Mouse (Mus musculus) heart, postnatal 14 days (tissue): ENCODE results near the gene Tnfrsf11a. TPM values are rescaled to one million over a fixed set of nuclear protein-coding genes. Genes with fewer than 3 reads are reported as not detected.
"Not testable (repeated sequence)": the region's sequence is repeated elsewhere in the genome, so short reads cannot be mapped to it uniquely, and the experiment has no call there.

Source experiments
- DNase-seq, 2 experiments: peaks; one replicate each; pipeline ENCODE4 v3.0.0; 2021 to 2022
- intact Hi-C: fragments of 180-260 bp; cut with DNase I; formaldehyde crosslinking; loops from one replicate; pipeline ENCODE4 v1.15.1; 2025
- long read RNA-seq, 2 experiments: library from polyadenylated mRNA; stranded (forward); transcript quantifications; one replicate each; pipeline ENCODE4 v2.0.0; 2021
- total RNA-seq, 2 experiments: library from RNA; stranded (reverse); gene quantifications; 2 replicates each; pipeline ENCODE4 v1.2.3; 2021

The Tnfrsf11a gene
- 1 to 10 TPM; 1.6 to 1.7 TPM for total RNA-seq
- long read RNA-seq, experiment 1, full-length matches to known transcripts = 1 of 1 reads
- long read RNA-seq, experiment 1, partial matches to known transcripts = 0 of 1 reads
- long read RNA-seq, experiment 1, other reads (novel, unspliced or antisense) = 0 of 1 reads
- long read RNA-seq, experiment 2, partial matches to known transcripts = 0 of 1 reads
- long read RNA-seq, experiment 2, other reads (novel, unspliced or antisense) = 1 of 1 reads

DNA sequence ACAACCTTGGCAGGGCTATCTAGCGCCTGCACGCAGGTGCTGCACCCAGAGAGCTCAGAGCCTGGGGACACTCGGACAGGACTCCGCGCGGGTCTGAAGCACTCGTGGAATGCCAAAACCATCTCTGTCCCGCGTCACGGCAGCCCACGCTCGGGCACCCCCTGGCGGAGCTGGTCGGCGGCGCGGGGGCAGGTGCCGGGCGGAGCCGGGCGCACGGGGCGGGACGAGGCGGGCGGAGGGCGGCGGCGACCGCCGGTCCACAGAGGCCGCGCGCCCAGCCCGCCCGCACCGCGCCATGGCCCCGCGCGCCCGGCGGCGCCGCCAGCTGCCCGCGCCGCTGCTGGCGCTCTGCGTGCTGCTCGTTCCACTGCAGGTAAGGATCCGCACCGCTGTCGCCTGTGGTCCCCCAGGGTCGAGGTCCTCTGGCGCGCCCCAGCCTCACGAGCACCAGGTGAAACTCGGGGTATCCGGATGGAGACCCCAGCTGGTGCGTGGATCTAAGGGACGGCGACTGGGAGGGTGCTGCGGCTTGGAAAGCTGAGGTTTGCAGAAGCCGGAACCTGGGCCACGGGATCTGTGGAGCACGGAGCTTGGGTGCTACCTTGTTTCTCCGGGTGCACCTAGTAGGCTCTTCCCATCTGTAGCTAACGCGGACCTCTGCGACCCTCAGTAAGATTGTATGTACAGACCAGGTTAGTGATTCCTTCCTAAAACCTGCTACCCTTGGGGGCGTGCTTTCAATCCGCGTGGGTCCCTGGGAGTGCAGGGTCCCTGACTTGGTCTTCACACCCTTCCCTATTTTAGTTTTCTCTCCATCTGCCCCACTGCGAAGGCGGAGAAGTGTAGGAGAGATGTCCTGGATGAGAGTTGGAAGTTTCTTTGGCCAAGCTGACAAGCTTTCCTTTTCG is at the start of gene Tnfrsf11a:
Gene Tnfrsf11a (plus strand): TSS at position 262 of the 908 bp plus-strand sequence.
- intact Hi-C loops = no loop called here

DNA sequence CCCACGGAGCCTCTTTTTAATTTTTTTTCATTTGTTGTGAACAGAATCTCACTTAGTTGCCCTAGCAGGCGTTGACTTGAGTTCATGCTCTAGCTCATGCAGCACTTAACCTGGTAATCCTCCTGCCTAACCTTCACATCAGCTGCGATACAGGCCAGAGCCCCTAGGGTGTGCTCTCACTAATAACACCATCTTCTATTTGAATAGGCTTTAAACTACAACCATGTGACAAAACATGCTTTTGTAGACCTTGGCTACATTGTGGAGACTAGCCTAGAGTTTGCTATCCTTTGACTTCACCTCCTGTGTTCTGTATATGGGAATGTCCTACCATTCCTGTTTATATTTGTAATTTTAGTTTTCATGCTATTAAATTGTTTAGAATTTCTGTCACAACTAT is 45.2 kb upstream of the Tnfrsf11a start:
- no peak for DNase-seq
- intact Hi-C loops = no loop called here

More for the DNA sequence above, at the start of gene Tnfrsf11a:
- DNase-seq = peak; percentile 77 to 79

DNA sequence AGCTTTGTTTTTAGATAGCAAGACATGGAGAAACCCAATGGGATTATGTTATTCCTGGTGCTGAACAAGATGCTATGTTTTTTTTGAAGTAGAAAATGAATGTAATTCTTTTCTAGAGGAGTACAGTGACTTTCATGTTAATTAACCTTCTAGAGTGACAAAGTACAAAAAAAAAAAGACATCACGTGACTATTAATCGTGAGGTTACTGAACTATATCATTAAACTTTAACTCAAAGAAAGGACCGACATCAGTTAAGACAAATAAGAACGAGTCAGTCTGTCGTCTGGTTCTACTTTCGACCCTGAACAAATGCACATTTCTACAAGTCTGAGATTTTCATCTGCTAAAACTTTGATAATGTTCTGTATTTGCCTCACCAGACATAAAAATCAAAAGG is 42.2 kb upstream of the Tnfrsf11a start:
- intact Hi-C loops = no loop called here
- no peak for DNase-seq

DNA sequence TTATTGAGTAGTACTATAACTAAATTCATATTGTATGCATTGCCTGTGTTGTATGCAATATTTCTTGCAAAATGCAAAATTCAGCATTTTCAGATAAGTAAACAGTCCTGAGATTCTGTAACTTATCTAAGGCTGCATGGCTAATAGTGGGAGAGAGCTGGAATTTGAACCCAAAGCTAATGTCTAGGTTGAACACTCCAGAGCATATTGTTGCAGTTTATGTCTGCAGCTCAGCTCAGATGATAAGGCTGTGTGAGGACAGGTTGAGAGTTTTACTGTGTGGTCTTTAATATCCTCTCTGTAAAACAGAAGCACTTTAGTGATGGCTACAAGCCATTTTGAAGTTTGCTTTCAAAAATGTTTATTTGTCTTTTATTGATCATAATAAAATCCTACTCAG is 41.0 kb upstream of the Tnfrsf11a start:
- DNase-seq = no peak
- intact Hi-C loops = no loop called here

DNA sequence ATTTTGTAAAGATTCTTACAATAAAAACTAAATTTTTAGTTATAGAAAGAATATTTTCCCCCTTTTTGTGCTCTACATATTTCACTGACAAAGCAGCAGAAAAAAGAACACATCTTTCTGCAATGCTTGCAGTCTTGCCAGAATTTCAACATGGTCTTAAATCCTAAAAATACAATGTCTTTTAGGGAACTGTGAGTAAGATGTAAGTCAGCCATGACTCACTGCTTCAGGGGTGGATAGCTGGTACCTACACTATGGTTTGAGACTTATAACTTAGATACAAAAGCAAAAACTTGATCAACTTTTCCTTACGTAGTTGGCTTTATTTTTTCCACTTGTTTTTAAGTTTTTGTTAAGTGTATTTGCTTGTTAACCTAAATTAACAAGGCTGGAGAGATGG is 38.0 kb upstream of the Tnfrsf11a start:
- no peak for DNase-seq
- intact Hi-C loops = loop anchor here (10.0 kb wide), 1 partner anchor 292 kb away; no protein-coding TSS in a partner anchor

DNA sequence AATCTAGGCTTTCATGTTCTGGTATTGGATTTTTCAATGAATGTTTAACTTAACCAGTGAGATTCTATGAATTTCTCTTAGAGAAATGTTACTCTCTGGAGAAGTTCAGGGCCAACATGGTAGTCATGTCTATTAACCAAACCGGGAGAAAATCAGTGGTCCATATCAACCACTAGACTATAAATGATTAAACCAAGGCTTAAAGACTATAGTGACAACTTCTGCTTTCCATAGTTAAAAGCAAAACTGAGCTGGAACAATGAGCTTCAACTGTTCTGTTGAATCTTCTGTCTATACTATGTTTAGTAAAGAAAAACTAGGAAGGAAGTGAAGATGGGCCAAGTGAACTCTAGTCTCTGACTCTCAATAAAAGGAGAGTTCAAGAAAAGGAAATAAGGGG is 34.1 kb upstream of the Tnfrsf11a start:
- intact Hi-C loops = loop anchor here (10.0 kb wide), 1 partner anchor 288 kb away; no protein-coding TSS in a partner anchor
- DNase-seq = no peak

DNA sequence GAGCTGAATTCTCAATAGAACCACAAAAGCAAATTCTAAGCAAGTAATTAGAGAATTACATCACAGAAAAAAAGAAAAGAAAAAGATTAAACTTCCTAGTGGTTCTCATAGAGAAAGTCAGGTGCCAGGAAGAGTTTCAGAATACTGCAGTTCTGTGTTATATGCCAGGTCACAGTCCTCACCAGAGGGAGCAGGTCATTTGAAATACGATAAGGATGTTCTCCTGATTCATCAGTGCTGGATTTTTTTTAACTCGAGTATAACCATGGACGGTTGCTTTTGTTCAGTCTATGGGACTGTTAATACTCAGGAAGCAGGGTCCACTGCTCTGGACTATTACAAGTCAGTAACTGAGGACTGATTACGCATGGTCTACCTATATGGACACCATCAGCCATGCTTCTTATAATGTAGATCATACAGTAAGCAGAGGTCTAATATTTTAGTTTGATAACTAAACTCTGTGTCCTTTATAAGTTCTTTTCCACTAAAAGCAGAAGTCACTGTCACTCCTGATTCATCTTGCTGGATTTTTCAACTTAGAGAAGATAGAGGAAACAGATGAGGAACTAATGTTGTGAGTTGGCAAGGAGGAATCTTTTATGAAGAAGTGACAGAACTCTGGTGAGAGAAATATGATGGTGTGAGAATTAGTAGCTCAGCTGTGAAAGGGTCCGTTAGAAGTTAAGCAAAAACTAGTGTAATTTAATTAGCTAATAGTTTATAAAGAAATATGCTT is 33.5 kb upstream of the Tnfrsf11a start:
- no peak for DNase-seq
- intact Hi-C loops = loop anchor here (10.0 kb wide), 1 partner anchor 288 kb away; no protein-coding TSS in a partner anchor

DNA sequence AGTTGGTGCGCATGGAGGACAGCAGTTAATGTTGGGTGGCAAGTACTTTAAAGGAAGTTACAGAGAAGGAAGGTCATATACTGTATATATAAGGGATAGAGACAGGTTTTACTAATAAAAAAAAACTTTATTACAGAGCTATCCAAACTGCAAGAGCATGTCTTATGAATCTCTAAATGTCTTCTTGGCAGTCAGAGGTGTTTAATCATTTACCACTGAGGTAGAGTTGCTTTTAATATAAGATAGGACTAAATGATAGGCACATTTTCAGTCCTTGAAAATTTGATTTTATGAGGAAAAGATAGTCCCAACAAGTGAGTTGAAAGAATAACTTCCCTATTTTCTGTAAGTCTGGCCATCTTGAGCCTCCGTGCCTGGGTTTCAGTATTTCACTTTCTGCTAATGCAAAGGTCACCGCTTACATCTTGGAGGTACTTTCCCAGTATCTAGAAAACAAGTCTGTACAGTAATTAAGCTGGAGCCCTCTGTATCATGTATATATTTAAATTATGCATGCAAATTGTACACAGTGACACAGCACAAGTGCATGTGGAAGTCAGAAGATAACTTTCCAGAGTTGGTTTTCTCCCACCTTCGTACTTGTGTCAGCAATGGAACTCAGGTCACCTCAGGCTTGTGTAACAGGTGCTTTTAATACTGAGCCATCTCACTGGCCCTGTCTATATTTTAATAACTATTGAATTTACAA is 32.3 kb upstream of the Tnfrsf11a start:
- intact Hi-C loops = loop anchor here (10.0 kb wide), 1 partner anchor 287 kb away; no protein-coding TSS in a partner anchor
- no peak for DNase-seq

DNA sequence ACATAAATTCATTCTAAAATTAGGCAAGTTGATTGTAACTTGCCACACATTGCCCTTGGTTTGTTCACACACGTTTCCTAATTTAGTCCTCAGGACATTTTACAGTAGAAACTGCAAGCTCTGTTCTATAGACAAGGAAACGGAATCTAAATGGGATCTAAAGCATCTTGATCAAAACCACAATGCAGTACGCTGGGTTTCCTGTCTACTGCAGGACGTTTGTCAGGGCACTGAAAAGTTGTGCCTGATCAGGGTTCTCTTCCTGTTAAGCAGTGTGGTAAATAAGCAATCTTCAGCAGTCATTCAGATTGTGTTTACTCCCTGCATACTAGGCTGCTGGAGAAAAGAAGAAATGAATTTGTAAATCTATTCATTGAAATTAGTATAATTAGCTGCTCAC is 28.3 kb upstream of the Tnfrsf11a start:
- intact Hi-C loops = no loop called here
- DNase-seq = no peak

DNA sequence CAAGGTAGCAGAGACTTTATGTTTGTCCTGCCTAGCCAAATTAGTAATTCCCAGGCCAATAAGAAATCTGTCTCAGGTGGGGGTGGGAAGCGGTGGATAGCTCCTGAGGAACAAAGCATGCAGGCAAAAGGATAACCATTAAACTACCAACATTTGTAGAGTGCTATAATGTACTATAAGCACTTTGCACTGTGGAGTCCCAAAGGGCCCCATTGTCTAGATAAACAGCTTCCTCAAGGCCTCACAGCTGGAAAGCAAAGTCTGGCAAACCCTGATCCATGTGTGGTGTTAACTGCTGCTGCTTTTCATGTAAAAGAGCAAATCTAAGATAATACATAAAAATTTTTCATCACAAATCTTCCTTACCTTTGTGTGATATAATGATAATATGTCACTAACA is 27.6 kb upstream of the Tnfrsf11a start:
- intact Hi-C loops = no loop called here
- DNase-seq = no peak

DNA sequence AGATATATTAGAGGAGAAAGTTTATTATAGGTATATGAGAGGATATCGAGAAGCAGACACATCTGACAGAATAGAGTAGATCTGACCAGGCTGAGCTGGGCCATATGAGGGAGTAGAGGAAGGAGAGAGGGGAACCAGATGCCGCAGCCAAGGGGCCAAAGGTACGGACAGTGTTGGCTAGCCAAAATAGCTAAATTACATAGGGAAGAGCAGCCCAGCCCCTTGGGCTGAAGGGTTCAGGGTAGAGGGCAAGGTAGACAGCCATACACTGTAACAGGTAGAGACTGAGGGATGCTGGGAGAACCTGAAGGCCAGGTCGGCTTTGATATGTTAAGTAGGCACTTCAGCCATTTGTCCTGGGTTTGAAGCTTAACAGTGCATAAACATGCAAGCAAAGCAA is 21.7 kb upstream of the Tnfrsf11a start:
- intact Hi-C loops = no loop called here
- no peak for DNase-seq

DNA sequence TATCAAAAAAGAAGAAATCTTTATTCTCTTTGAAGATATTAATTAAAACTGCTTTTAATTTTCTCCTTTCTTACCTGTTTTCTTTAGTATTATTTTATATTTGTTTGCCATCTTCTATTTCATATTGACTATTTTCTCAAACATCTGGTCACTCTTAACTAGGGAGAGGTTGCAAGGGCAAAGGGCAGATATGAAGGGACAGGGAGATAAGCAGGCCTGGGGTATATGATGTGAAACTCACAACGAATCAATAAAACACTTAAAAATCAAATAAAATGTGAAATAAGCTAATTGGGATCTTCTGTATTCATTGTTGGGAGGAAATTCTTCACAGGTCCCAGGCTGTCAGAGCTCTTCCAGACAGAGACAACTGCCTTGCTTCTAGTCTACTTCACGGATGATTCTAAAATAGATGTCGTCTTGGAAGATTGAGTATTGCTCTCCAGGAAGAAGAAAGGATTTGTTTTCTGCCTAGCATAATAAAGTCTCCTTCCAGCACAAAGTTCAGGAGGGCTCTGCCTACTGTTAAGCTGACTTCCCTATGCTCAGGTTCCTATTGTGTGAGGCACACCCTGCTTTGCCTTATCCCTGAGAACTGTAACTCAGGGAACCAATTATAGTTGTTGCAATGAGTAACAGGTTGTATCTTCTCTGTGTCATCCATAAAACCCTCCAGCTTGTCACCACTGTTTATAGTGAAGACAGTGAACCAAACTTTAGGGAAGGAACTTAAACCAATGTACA is 20.9 kb upstream of the Tnfrsf11a start:
- intact Hi-C loops = no loop called here
- no peak for DNase-seq

DNA sequence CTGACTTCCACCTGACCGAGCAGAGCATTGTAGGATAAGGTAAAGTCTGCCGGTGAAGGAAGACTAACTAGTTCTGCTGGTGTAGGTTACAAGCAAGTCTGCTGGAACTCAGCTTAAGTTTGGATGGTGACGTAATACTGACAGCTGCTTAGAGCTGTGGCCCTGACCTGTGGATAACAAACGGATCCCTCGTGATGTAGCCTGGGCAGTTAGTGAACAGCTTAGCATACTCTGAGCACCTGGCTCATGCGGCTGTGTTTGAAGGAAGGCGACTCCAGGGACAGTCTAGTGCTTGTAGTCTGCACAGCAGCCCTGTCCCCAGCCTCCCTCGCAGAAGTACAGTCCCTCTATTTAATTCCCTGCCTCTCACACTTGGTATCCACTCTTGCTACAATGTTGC is 14.9 kb upstream of the Tnfrsf11a start:
- intact Hi-C loops = no loop called here

DNA sequence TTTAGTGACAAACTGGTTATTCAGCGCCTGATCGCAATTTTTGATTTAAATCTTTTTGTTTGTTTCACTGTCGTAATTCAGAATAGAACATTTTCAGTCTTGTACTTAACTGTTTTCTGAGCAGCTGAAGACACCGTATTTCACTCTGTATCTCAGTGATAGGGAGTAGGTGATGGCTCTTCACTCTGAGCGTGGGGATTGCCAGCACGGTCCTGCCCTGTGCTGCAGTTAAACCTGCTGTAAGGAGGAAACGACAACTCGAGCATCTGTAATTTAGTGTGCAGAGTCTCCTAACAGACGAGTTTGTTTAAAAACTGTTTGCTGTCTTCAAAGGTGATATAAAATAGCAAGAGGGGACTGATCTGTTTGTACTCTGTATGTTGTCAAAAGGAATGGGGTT is 14.4 kb upstream of the Tnfrsf11a start:
- DNase-seq, intact Hi-C loops: not testable (repeated sequence)

More for the DNA sequence above, 14.9 kb upstream of the Tnfrsf11a start:
- no peak for DNase-seq

DNA sequence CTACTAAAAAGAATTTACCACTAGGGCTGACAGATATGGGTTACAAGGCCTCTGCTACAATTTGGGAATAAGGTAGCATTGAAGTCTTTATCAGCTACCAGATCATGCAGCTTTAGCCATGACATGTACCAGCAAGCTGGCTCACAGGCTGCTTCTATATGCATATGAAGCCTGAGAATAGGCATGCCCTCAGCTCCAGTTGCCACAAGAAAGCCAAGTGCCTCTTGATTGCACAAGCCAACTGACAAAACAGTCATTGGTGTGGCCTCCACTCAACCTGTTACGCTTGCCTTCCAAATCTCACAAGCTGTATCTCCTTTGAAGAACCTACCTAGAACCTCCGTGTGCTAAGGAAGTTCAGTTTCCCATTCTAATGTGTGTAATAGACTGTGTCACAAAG is 12.1 kb upstream of the Tnfrsf11a start:
- DNase-seq = no peak

DNA sequence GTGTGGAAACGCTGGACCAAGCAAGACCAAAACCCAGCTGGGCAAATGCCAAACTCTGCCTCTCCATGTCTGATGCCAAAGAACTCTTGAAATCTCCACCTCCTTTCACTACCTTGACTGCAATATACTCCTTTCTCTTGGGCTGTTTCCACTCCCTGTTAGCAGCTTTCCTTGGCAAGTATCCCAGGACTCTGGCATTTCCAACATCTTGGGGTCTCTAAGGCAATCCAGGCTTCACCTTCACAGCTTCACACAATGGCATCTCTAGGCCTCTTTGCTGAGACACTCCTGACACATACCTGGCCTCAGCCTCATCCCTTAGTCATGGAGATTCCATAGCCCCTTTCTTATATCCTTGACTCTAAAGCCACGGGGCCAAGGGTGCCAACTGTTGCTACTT is 9.8 kb upstream of the Tnfrsf11a start:
- no peak for DNase-seq
- intact Hi-C loops = no loop called here

More for the DNA sequence above, 12.1 kb upstream of the Tnfrsf11a start:
- intact Hi-C loops = no loop called here

DNA sequence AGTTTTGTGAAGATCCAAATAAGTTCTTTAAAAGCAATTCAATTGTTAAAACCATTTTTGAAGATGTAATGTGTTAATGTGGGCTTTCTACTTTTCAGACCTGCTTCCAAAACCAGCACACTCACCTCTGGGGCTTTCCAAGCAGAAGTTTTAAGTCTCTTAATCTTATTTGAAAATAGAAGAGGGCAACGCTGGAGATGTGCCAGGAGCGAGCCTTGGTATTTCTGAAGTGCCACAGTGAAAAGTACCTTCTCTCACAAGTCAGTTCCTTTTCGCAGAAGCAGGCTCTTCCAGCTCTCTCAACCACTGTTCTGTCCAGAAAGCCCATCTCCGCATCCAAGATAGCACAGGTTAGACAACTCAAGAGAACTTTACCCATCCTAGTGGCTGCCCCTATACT is 4.1 kb upstream of the Tnfrsf11a start:
- no peak for DNase-seq
- intact Hi-C loops = no loop called here

DNA sequence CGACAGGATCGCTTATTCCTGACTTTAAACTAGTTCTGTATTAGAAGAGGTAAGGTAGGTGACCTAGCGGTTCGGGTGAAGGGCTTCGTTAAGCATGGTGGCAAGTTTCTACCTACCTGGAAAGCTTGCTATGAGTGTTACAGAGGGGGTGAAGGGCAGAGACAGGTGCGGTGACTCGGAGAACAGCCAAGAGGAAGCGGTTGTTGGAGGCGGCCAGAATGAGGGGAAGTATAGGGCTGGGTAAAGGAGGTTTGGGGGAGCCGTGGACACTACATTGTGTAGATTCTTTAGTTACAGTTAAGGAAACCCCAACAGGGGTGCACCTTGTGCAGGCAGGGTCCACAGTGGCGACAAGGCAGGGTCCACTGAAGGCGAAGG is 450 bp upstream of the Tnfrsf11a start:
- intact Hi-C loops = no loop called here

DNA sequence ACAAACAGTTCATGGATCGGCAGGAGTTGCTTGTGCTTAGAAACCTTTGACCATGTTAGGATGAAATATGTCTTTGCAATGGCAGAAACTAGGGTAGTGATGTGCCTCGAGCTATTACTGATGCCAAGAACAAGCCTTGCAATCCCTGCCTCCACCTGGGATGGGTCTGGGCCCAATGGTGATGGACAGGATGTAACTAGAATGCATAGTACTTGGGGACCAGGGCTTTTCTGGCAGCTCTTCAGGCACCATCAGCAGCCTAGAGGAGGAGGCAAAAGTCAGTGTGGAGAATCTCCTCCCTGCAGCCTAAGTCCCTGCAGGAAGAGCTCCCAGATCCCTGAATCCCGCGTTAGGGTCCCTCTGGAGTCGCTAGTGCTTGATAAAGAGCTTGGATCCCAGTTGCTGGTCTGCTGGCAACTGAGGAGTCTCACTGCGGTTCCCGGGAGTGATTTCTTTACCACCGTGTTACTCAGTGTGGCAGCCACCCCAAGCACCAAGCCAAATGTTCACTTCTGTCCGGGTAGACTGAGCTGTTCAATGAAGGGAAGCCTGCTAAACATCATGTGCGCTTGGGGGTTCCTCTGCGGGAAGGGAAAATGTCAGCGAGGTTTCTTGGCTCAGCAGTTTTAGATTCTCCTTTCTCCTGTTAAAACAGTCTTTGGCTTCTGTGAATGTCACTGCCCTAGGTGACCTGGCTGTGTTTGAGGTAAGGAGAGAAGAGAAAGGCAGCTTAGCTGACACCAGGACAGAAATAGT is 1.1 kb downstream of the Tnfrsf11a start:
- intact Hi-C loops = no loop called here
- DNase-seq = no peak

More for the DNA sequence above, 450 bp upstream of the Tnfrsf11a start:
- DNase-seq = no peak
